Mouse (Mus musculus): ENCODE measurements around the gene Bgn.

Bgn gene

DNA sequence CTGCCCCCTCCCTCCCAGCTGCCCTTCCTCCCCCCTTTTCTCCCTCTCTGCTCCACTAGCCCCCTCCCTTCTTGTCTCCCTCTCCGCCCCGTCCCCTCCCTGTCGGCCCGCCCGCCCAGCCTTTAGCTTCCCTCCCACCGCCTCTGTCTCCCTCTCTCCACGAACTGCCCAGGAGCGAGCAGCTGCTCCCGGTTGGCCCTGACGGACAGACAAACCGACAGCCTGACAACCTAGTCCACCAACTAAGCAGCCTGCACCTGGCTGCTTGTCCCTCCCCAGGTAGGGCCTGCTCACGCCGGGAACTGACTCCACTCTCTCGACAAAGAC is at the start of gene Bgn:
TSS of gene Bgn (plus strand) at position 119 of the 327 bp plus-strand sequence.
- no peak for DNase-seq (ENCODE audit: low spot score in 2 of 2)

DNA sequence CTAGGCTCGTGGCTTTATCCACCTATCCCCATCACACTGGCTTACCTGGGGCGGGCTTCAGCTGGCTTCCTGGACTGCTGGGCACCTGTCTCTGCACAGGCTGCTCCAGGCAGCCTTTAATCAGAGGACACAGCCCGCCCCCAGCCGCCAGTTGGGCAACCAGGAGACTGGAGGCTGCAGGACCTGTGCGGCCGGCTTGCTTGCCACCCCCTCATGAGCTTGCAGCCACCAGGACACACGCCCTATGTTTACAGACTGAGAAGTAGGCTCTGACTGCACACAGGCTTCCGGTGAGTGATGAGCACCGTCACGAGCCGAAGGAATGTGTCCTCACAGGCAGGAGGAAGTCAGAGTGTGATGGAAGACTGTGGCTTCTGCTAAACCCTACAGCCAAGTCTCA is 48.1 kb upstream of the Bgn start, which contains the start of gene Trex2:
TSS of gene Trex2 (minus strand) at position 93 of the 400 bp plus-strand sequence.
- no peak for DNase-seq (ENCODE audit: low spot score in 2 of 2)

DNA sequence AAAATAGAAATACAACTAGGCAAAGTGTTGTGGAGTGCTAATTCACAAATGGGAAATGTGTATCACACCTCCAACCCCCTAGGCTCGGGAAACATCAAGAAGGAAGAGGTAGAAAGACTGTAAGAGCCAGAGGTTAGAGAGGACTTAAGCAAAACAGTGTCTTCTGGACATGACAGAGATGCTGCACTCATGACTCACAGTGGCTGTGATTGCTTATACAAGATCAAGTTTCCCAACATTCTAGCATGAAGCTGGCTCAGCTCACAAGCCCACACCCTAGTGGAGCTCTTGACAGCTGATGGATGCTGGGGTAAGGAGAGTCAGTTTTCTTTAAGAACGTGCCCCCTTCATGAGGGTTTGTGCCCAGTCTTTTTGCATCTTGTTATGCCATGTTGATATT is 42.0 kb upstream of the Bgn start:
- DNase-seq (ENCODE audit: low spot score in 2 of 2), result peak in 1 of 2 experiments; percentile 9

DNA sequence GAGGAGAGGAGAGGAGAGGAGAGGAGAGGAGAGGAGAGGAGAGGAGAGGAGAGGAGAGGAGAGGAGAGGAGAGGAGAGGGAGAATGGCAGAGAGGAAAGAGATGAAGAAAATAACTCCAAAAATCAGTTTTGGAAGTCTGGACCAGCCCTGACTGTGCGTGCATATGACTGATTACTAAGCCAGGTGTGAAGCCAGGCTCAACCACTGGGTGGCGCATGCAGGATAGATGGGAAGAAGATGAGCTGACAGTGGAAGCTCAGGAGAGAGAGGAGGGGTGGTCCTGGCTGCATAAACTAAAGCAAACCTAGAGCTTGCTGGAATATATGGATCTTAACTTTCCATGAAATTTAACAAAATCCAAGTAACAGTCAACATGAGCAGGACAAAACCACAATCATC is 31.5 kb upstream of the Bgn start:
- DNase-seq (ENCODE audit: low spot score in 2 of 2), result peak; percentile 64 to 65

DNA sequence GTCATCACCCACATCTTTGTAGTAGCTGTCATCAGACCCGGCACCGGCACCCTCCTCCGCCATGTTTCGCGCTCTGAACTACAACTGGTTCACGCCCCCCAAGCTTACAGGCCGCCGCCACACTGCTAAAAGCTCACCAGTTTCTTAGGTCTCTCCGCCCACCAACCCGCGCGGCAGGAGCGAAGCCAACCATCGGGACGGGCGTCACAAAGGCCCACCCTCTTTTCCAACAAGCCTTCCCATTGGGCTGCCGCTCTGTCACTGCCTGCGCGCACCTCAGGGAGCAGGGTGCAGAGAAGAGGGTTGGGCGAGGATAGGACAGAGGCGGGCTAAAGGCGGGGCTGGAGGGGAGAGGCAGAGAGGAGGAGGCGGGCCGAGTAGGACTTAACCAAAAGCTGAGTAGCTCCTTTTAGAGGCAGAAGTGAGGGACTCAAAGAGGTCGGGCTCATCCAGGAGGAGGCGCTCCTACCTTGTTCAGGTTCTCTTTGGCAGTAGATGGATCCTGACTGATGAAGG is 24.5 kb upstream of the Bgn start, which contains the start of gene Haus7:
TSS of gene Haus7 (minus strand) at position 168 of the 516 bp plus-strand sequence.
- peak; percentile 88 to 89 for DNase-seq (ENCODE audit: low spot score in 2 of 2)

DNA sequence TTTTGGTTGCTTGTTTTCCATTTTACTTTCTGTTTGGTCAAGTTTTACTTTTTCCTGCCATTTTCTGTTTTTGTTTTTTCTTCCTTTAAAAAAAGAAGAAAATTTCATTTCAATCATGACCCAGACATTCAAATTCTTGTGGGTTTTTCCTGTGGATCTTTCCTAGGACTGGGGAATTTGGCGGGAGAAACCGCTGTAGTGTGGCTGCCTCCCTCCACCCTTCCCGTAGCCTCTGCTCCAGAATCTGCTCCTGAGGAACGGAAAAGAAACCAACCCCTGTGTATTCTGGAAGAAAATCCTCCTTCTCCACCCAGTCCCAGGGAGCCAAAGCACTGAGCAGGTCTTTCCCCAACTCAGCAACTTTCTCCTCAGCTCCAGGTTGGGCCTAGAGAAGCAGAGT is 22.6 kb upstream of the Bgn start:
- no peak for DNase-seq (ENCODE audit: low spot score in 2 of 2)

DNA sequence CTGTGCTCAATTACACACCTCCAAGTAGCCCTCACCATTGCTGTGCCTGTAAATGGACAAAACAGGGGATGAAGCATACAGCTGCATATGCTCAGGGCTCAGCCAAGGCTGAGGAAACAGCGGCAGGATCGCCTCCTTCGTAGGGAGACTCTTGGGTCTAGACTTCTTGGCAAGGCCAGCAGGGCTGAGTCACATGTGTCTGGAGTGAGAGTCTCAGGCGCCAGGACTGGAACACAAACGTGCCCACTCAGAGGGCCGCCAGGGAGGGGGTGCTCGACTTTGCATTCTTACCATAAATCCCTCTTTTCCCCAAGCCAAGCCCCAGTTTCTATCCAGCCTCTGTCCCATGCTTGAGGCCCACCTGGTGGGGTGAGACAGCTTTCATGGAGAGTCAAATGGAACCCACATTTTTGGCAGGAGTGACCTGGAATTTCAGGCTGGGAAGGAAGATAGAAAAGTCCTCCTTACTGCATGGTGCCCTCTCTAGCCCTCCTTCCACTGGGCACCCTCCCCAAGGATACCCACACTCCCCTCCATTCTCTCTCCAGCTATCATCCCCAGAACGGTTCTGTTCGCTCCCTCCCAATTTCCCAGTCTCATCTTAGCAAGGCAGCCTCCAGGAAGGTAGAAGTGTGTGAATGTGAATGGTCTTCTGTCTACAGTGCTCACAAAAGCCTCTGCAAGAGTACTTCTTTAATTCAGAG is 17.8 kb upstream of the Bgn start:
- DNase-seq (ENCODE audit: low spot score in 2 of 2), result peak; percentile 10 to 13

DNA sequence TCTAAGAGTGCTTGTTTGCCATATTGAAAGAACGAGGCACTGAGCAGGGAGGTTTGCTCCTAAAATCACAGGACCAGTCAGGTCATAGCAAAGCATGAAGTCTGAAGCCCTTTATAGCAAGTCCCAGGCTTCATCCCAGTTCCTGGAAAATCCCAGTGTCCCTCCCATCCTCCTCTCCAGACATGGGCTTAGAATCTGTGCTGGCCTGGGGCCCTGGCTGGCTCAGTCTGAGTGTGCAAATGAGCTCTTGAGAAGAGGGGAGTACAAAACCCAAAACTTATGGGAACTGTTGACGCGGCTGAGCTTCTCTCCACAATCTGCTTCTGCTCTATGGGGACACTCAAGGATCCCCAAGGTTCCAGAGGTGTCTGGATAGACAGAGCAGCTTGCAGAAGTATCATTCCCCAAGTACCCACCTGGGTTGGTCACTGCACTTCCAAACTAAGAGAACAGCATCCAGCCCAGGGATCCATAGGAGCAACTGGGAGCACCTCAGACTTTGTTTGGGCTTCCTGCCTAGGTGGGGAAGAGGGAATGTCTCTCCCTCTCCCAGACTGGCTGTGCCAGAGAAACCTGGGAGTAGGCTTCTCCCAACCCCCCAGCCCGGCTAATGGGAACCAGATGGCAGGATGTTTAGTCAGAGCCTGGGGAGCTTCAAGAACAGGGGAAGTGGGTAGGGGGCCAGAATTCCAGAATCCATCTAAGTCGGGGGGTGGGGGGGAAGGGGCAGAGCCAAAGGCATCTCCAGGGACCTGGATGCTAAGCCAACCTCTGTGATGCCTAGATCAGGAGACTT is 15.8 kb upstream of the Bgn start:
- DNase-seq (ENCODE audit: low spot score in 2 of 2), result no peak

DNA sequence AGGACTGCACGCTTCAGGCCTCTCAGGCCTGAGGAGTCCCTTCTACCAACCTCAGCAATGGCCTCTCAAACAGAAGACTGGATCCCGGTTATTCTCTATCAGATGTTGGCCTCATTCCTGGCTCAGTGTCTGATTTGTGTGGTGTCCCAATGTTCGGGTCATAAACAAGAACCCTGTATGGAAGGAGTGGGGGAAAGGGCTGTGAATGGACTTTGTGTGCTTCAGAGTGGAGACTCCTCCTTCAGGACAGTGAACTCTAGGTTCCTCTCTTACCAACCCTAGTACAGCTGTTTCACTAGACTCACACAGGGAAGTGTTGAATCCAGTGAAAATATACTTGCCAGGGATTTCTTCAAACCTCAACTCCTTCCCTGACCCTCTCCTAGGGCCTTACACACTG is 15.1 kb upstream of the Bgn start:
- DNase-seq (ENCODE audit: low spot score in 2 of 2), result no peak

DNA sequence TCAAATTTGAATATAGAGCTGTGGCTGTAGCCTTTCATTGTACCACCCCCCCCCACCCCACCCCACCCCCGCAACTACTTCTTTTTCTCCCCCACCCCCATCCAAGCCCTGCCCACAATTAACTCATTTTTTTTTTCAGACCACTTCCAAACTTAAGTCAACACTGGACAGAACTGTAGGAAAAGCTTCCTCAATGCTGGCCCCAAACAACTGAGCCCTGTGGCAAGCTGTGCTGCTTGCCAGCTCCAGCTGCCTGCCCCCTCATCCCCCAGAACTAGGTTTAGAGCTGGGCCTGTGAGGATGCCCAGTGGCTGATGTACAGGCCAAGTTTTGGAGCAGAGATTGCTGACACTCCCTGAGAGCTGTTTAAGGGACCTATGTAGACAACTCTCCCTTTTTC is 14.7 kb upstream of the Bgn start:
- DNase-seq (ENCODE audit: low spot score in 2 of 2), result no peak

DNA sequence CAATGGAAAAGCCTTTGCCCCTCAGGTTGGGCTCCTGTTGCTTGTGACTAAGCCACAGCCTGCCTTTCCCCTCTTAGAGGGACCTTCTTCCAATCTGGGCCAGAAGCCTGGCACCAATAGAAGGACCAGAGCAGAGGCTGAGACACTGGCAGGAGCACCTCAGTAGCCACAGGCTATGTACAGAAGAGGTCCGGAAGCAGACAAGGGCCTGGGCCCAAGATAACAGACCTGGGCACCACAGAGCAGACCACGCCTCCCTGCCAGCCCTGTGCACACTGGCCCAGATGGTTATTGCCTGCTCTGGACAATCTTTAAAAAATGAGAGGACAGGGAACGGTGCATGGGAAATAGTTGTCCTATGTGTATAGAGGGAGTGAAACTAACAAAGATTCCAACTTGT is 11.6 kb upstream of the Bgn start:
- DNase-seq (ENCODE audit: low spot score in 2 of 2), result no peak

DNA sequence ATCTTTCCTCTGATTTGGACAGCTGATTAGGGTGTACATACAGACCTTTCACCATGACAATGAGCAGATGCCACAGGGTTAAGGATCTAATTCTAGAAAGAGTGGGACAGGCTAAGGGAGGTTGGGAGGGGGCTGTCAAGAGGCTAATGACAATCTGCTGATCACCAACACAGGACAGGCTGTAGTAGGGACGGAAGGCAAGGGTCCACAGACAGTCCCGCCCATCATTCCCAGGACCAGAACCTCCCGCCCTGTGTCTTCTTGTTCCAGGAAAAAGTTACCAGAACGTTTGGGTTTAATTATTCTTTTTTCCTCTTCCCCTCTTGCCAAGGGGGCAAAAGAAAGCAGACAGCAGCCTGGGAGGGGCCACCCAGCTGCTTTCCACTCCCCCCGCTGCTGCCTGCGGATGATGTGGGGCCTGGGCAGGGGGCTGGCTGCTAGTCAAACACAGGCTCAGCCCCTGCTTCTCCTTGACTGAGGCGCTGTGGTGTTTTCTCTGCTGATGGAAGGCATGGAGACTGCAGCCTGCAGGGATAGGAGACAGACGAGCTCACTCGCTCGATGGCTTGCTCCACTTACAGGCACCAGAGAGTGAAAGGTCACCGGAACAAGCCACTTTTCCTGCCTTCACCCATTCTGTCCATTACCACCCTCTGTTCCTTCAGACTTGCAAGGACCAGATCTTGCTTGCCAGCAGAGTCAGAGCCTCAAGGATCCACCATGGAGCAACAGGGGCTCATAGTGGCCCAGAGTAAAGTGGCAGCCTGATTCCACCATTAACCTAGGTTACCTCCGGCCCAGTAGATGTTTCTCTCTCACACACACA is 8.8 kb upstream of the Bgn start:
- DNase-seq (ENCODE audit: low spot score in 2 of 2), result no peak

DNA sequence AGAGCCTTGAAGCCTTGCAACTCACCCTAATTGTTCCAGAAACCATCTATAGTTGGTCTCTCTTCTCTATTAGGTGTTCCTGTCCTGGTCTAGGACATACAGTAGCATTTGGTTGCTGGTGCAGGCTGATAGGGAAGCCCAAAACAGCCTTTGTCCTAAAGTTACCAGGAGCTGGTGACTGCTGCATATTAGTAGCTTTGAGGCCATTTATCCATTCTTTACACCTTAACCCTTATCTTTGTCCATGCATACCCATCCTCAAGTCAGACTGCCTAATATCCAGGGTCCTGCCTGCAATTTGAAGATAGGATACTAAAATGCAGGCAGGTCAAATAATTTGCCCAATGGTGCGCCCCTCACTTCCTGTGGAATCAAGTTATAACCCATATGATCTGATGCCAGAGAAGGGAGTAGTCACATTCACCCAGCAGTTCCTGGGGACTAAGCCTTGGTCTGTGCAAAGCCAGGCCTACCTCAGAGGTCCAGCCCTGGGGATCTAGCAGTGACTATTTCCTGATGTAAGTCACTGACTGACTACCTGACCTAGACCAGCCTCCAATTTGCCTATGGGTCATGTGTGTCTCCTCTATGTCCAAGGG is 7.6 kb upstream of the Bgn start:
- no peak for DNase-seq (ENCODE audit: low spot score in 2 of 2)

DNA sequence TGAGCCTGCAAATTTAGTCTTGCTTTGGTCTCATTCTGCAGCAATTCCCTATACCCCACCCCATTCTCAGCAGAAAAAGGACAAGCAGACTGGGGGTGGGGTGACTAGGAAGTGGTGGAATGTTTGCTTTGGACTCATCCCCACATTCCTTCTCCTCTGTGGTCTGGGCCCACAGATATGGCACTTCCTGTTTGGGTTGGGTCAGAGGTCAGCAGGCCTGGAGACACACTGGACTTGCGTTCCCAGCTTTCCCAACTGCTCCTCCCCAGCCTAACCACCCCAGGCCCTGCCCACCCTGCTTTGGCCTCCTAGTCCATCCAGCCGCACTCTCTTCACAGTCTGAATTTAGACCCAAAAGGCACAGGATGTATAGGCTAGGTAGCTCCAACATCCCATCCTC is 6.8 kb upstream of the Bgn start:
- DNase-seq (ENCODE audit: low spot score in 2 of 2), result no peak

DNA sequence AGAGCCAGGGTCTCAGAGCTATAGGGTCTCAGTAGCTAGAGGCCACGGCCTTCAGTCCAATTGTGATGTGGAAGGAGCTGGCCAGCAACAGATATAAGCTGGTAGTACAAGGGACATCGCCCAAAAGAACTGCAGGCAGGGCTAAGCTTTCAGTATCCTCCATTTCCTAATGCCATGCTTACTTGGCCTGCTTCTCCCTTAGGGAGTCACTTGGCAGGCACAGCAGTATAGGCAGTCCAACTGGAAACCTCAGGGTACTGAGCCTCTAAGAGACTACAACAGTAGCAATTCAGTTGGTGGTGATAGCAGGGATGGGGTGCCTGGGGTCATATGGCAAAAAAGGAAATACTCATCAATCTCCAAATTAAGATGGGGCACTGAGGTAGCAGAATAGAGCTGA is 5.9 kb upstream of the Bgn start:
- no peak for DNase-seq (ENCODE audit: low spot score in 2 of 2)

DNA sequence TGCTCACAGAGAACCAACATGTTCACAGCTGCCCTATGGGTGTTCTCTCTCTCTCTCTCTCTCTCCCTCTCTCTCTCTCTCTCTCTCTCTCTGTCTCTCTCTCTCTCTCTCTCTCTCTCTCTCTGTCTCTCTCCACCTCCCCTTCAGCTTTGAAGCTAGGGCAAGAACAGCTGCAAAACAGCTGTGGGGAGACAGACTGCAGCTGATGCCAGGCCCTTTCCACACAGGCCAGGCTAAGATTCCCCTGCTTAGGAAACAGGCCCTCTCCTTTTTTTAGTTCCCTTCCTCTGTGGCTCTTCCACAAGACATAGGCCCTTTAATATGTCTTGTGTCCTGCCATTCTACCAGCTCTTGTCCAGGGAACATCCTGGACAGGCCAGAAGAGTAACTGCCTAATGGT is 3.7 kb upstream of the Bgn start:
- DNase-seq (ENCODE audit: low spot score in 2 of 2), result no peak

DNA sequence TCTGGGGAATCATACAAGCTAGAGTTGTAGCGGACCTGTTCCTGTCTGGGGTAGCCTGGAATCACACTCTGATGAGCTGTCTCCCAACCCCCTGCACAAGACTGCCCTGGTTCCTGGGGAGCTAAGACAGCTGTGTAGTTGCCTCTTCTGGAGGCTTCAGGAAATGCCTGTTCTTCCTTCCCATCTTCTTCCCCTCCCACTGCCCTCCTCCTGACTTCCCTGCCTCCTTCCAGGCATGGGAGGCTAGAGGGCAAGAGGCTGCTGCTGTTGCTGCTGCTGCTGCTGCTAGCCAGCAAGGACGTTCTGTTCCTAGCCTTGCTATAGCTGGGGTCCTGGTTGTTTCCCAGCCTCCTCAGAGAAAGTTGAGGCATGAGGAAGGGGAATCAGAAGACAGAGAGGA is 3.1 kb upstream of the Bgn start:
- no peak for DNase-seq (ENCODE audit: low spot score in 2 of 2)

DNA sequence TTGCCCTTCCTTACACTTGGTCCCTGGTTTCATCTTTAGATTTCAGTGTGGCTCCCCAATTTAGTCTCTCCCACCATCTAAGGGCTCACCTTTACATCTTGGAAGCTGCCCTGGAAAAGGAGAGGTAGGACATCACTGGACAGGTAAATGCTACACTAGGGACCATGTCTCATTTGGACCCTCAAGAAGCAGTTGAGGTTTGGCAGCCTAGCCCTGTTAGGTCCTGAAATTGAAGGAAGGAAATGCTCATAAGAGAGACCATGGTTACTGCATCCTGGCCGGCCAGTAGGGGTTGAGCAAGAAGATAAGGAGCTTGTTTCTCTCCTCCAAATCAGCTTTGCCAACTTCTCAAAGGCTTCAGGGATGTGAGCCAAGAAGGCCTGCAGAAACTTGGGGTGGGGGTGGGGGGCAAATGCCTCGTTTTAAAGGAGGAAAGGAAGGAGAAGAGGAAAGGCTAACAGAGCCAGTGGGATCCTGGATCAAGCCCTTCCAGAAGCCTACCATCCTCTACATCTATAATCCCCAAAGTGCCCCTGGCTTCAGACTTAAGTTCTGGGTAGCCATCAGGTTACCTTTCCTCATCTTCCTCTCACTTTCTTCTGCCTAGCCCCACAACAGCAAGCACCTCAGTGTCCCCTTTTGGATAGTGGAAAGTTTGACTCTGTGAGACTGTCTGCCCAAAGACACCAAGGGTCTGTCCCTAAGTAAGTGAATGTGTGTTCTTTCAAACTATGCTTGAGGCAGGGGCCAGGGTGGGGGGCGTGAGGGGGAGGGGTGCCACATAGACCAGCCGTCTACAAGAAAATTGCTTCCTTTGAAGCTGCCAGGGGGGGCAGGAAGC is 539 bp upstream of the Bgn start:
- no peak for DNase-seq (ENCODE audit: low spot score in 2 of 2)

DNA sequence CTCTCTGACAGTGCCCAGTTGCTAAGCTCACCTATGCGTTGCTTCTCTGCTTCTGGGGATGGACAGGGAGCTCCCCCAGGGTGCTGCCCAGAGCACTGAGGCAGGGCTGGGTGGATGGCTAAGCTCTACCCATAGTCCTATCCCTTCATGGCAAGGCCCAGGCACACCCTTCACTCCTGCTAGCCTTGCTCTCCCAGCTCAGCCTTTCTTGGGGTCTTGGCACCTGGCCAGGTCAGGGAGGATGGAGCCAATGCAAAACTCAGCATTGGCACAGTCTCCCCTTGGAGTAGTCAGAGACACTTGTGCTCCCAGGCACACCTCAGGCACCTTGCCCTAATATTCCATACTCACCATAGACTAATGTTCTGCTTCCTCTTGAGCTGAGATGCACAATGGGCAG is 674 bp downstream of the Bgn start:
- DNase-seq (ENCODE audit: low spot score in 2 of 2), result no peak

DNA sequence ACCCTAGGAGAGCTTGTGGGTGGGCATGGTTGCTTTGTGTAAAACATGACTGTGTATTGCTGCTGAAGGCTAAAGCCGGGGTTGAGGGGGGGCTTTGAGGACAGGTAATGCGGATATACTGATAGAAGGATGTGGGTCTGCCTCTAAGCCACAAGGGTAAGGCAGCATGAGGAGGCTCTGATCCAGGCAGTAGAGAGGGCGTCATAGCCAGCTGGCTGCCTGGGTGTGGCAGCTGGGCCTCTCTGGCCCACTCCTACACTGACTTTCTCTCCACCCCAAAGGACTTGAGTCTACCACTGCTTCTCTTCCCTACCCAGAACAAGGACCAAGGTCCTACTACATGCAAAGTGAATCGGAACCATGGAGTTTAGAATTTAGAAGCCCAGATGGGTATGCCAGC is 1.5 kb downstream of the Bgn start:
- no peak for DNase-seq (ENCODE audit: low spot score in 2 of 2)

DNA sequence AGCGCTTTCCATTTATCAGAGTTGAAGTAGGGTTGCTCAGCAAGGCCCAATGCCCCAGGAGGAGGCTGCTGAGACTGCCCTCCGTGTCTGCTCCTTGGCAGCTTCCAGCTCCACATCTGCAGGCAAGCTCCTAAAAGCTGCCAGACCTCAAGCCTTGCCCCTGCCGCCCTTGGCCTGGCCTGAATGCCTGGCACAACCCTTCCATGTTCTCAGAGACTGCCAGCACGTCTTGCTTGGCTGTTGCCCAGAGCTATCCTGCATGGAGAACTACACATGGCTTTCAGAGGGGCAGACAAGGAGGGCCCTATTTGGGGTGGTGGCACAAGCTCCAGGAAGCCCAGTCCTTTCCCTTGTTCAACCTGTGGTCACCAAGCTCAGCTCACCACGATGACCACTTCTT is 3.5 kb downstream of the Bgn start:
- DNase-seq (ENCODE audit: low spot score in 2 of 2), result no peak
